Mouse (Mus musculus): ENCODE results near the gene Art5. TPM values are rescaled to one million over a fixed set of nuclear protein-coding genes. Genes with fewer than 3 reads are reported as not detected.
"Not testable (repeated sequence)": the region's sequence is repeated elsewhere in the genome, so short reads cannot be mapped to it uniquely, and the experiment has no call there.

The Art5 gene
- polyA plus RNA-seq, 1 experiment from 2014 or later = 3.1 TPM

DNA sequence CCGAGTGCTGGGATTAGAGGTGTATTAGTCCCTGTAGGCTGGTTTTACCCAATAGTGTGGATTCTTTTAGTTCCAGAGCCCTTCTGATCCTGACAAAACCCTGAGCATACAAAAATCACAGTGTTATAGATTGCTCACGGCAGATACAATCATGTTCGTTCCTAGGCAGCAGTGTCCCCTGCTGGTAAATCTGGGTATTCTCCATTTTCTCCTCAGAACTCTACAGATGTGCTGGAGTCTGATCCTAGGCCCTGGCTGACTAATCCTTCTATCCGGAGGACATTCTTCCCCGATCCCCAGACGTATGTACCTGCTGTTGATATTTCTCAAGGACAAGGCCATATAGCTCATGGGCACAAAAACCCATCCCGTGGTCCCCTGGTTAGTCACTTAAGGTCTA, 30.8 kb downstream of the Art5 start:
- no peak for ATAC-seq (ENCODE audit: insufficient number of reproducible peaks, low FRiP score, low TSS enrichment, low read depth)
- H3K27me3 ChIP-seq = no peaks in the 10 kb centered on the region
- no peak overlapping the region for H3K4me3 ChIP-seq
- peaks cover 87% of the 10 kb centered on the region for H3K36me3 ChIP-seq
- no peak overlapping the region for H3K27ac ChIP-seq
- no peak overlapping the region for H3K4me2 ChIP-seq
- no peaks in the 10 kb centered on the region for H3K9me3 ChIP-seq
- 78% methylated on average over 7 of the region's 7 CpGs for WGBS
- H3K9ac ChIP-seq = no peak overlapping the region
- H3K4me1 ChIP-seq = no peaks in the 10 kb centered on the region

DNA sequence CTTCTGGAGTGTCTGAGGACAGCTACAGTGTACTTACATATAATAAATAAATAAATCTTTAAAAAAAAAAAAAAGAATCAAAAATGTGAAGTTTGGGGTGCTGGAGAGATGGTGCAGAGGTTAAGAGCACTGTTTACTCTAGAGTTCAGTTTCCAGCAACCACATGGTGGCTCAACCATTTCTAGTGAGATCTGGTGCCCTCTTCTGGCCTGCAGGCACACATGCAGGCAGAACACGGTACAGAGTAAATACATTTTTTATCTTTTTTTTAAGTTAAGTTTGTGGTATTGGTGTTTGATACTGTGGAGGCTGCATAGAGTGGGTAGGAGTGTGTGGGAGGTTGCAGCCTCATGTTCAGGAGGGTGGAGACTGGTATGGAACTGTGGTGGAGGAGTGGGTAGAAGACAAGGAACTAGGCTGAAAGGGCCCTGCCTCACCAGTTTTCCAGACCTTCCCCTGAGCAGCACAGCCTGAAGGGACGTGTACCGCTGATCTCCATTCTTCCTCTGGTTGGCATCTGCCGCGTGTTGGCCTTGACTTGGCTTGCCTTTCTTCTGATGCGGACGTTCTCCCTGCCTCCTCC, 32.5 kb downstream of the Art5 start:
- Histone ChIP-seq H3K9me3 (no peaks in the 10 kb centered on the region), H3K4me3 (no peak overlapping the region), H3K36me3 (peaks cover 85% of the 10 kb centered on the region), H3K9ac (no peak overlapping the region), H3K4me2 (no peak overlapping the region), H3K4me1 (no peaks in the 10 kb centered on the region), H3K27me3 (no peaks in the 10 kb centered on the region), H3K27ac (no peak overlapping the region)
- WGBS = 78% methylated on average over 7 of the region's 7 CpGs
- ATAC-seq (ENCODE audit: insufficient number of reproducible peaks, low FRiP score, low TSS enrichment, low read depth) = no peak

DNA sequence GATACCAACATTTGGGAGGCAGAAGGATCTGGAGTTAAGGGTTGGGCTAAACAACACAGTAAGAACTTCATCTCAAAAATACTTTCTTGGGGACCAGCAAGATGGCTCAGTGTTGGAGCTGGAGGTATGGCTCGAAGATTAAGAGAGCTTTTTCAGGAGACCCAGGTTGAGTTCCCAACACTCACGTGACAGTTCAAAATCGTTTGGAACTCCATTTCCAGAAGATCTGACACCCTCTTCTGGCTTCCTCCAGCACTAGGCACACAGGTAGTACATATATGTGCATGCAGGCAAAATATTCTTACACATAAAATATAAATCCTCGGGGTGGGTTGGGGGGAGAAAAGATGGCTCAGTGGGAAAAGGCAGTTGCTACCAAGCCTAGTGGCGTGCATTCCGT, 42.9 kb downstream of the Art5 start:
- Histone ChIP-seq H3K4me2 (peak overlapping the region; percentile 56), H3K36me3 (peaks cover 16% of the 10 kb centered on the region), H3K4me3 (peak overlapping the region; percentile 69), H3K27ac (peak overlapping the region; percentile 90; the same call in 1 of the 2 replicates), H3K4me1 (peaks cover 17% of the 10 kb centered on the region), H3K9ac (peak overlapping the region; percentile 51; the same call in 1 of the 2 replicates), H3K9me3 (no peaks in the 10 kb centered on the region), H3K27me3 (no peaks in the 10 kb centered on the region)
- 66% methylated on average over 6 of the region's 6 CpGs for WGBS
- ATAC-seq (ENCODE audit: insufficient number of reproducible peaks, low FRiP score, low TSS enrichment, low read depth) = no peak

DNA sequence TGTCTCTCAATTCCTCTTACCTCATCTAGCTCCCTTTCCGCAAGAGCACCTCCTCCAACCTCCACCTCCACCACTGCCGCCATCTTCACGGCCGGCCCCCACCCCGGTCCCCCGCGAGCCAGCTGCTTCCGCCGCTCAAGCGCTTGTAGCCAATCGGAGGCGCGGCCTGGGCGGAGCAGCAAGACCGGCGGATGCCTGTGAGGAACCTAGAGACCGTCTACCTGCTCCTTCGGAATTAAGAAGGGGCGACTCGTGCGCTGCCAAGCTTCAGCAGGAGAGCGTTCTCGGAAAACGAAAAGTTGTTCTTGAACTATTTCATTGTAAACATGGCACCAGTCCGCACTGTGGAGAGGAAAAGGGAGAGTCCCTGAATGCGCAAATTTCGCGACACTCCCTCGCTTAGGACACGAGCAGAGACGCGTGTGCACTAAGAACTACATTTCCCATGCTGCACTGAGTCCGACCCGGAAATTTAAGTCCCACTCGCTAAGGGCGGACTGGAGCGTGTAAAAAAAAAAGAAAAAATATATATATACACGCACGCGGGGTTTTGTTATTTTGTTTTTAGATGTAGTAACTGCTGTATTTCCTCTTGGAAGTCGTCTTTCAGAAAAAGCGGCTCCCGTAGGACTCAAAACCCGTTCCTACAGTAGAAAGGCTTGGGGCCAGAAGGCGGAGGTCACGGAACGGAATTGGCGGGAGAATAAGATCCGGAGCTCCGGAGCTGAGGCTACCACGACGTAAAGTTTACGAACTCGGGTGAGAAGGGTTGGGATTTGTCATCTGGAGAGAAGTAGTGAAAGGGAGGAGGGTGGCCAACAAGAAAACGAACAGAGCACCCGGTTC, 44.0 kb downstream of the Art5 start, which contains the start of the genes Rnf121, Xndc1 and Xntrpc:
Rnf121 (minus strand) TSS at position 424 of the 846 bp plus-strand sequence.
Xndc1 (plus strand) TSS at position 466 of the 846 bp plus-strand sequence.
Xntrpc (plus strand) TSS at position 668 of the 846 bp plus-strand sequence.
- H3K27ac ChIP-seq = peak within 1 kb of the TSS; percentile 90
- H3K9ac ChIP-seq = peak within 1 kb of the TSS; percentile 72
- H3K36me3 ChIP-seq = 0 out of 2 replicates have a peak, but pooled peaks cover 9% of the 10 kb centered on the region
- WGBS = under 1% methylated on average over 56 of the region's 56 CpGs
- peaks cover 17% of the 10 kb centered on the region for H3K4me1 ChIP-seq
- H3K4me3 ChIP-seq = peak within 1 kb of the TSS; percentile 69
- ATAC-seq (ENCODE audit: insufficient number of reproducible peaks, low FRiP score, low TSS enrichment, low read depth) = peak; percentile 98
- H3K4me2 ChIP-seq = peak within 1 kb of the TSS; percentile 56
- no peaks in the 10 kb centered on the region for H3K27me3 ChIP-seq
- no peaks in the 10 kb centered on the region for H3K9me3 ChIP-seq

DNA sequence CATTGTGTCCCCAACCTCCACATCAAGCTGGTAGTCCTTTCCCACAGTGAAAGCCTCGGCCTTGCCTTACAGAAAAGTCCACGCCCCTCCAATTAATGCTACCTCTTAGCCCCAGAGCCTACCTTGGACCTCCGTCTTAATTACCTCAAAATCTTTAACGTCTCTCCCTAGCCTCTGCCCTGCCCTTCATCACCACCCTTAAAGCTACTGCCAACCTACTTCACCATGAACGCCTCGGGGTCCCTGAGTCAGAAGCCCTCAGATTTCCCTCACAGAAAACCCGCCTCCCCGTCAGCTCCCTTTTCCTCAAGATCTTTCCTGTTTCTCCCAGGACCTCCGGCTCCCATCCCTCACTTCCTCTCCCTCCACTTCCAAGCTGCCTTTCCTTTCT, 44.6 kb downstream of the Art5 start:
- Histone ChIP-seq H3K27me3 (no peaks in the 10 kb centered on the region), H3K36me3 (peaks cover 14% of the 10 kb centered on the region; the same call in 1 of the 2 replicates), H3K4me3 (peak overlapping the region; percentile 69), H3K9me3 (no peaks in the 10 kb centered on the region), H3K27ac (peak overlapping the region; percentile 90), H3K4me1 (peaks cover 17% of the 10 kb centered on the region), H3K4me2 (peak overlapping the region; percentile 56), H3K9ac (peak overlapping the region; percentile 72)
- ATAC-seq (ENCODE audit: insufficient number of reproducible peaks, low FRiP score, low TSS enrichment, low read depth) = no peak
- 2% methylated on average over 9 of the region's 9 CpGs for WGBS

DNA sequence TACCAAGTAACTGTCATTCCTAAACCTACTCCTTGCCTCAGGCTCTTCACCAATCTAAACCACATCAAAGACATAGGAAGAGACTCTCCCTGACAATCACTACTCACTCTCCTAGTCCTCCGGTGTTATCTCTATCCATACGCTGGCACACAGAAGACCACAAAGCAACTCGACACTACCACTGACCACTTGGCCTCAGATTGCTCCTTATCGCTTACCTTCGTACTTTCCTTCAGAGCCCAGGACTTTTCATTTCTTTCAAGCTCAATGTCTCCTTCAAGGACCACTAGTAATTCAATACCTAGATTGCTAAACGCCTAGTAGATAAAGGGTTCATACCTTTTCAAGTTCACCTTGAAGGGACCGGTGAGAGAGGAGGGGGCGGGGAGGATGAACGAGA, 45.4 kb downstream of the Art5 start:
- Histone ChIP-seq H3K27me3 (no peaks in the 10 kb centered on the region), H3K4me2 (peak overlapping the region; percentile 56), H3K9me3 (no peaks in the 10 kb centered on the region), H3K4me1 (peaks cover 17% of the 10 kb centered on the region), H3K27ac (no peak overlapping the region), H3K9ac (no peak overlapping the region), H3K4me3 (peak overlapping the region; percentile 69), H3K36me3 (peaks cover 19% of the 10 kb centered on the region; the same call in 1 of the 2 replicates)
- 79% methylated on average over 9 of the region's 9 CpGs for WGBS
- ATAC-seq (ENCODE audit: insufficient number of reproducible peaks, low FRiP score, low TSS enrichment, low read depth) = no peak

DNA sequence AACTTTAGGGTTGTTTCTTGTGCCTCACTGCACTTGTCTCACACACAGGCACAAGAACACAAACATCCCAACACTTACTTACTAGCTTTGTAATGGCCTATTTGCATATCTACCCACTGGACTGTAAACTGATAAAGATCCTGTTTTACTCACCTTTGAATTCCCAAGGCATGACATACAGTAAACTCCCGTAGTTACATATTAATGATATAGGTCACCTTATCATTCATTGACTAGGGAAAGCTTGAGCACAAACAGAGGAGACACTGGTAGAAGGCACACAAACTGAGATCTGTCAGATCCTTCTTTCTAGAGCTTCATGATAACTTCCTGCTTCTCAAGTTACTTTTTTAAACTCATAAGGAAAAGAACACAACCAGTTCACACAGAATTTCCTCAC, 47.1 kb downstream of the Art5 start:
- WGBS = 83% methylated on average over 1 of the region's 1 CpGs
- Histone ChIP-seq H3K27ac (no peak overlapping the region), H3K4me2 (no peak overlapping the region), H3K27me3 (no peaks in the 10 kb centered on the region), H3K9ac (no peak overlapping the region), H3K4me1 (peaks cover 14% of the 10 kb centered on the region), H3K9me3 (no peaks in the 10 kb centered on the region), H3K4me3 (no peak overlapping the region), H3K36me3 (peaks cover 23% of the 10 kb centered on the region; the same call in 1 of the 2 replicates)
- no peak for ATAC-seq (ENCODE audit: insufficient number of reproducible peaks, low FRiP score, low TSS enrichment, low read depth)

DNA sequence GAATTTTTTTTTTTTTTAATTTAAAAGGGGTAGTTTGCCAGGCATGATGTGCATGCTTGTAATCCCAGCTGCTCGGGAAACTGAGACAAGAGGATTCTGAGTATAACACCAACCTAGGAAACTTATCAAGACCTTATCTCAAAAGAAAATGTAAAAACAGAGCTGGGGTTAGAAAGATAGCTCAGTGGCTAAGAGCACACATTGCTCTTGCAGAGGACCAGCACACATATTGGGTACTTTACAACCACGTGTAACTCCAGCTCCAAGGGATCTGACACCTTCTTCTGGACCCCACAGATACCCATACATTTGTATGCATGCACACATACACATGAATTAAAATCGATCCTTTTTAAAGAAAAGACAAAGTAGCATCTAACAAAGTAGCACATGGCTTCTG, 47.9 kb downstream of the Art5 start:
- peaks cover 10% of the 10 kb centered on the region for H3K4me1 ChIP-seq
- 89% methylated on average over 3 of the region's 3 CpGs for WGBS
- no peak overlapping the region for H3K4me3 ChIP-seq
- no peaks in the 10 kb centered on the region for H3K27me3 ChIP-seq
- no peak overlapping the region for H3K27ac ChIP-seq
- peaks cover 26% of the 10 kb centered on the region; the same call in 1 of the 2 replicates for H3K36me3 ChIP-seq
- no peak overlapping the region for H3K9ac ChIP-seq
- no peaks in the 10 kb centered on the region for H3K9me3 ChIP-seq
- ATAC-seq (ENCODE audit: insufficient number of reproducible peaks, low FRiP score, low TSS enrichment, low read depth) = no peak
- no peak overlapping the region for H3K4me2 ChIP-seq

DNA sequence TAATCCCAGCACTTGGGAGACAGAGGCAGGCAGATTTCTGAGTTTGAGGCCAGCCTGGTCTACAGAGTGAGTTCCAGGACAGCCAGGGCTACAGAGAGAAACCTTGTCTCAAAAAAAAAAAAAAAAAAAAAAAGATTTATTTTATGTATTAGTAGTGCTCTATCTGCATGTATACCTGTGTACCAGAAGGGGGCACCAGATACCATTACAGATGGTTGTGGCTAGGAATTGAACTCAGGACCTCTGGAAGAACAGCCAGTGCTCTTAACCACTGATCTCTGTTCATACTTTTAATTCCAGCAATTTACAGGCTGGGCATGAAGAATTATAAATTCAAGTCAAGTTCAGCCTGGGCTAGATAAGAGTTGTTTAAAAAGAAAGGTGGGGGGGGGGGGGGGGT, 60.8 kb downstream of the Art5 start:
- not testable (repeated sequence) for H3K4me2 ChIP-seq; H3K9me3 ChIP-seq; ATAC-seq (ENCODE audit: insufficient number of reproducible peaks, low FRiP score, low TSS enrichment, low read depth); H3K4me3 ChIP-seq; H3K27me3 ChIP-seq; H3K4me1 ChIP-seq; H3K27ac ChIP-seq; H3K9ac ChIP-seq
- peaks cover 16% of the 10 kb centered on the region for H3K36me3 ChIP-seq

Other genes with a start within 250 kb of the Art5 start
- 54.5 and 56.5 TPM in 2 replicates for gene Anapc15, start 245.8 kb downstream of the Art5 start, polyA plus RNA-seq (2015; fragmentation: Nextera tagmentation; extraction: Ambion mirVana)
- gene Folr1, start 238.7 kb downstream of the Art5 start, polyA plus RNA-seq (2015; fragmentation: Nextera tagmentation; extraction: Ambion mirVana) = 0.61 and 0.65 TPM in 2 replicates
- 166 and 174 TPM in 2 replicates for gene Lamtor1, start 203.6 kb downstream of the Art5 start, polyA plus RNA-seq (2015; fragmentation: Nextera tagmentation; extraction: Ambion mirVana)
- 0.23 and 0.25 TPM in 2 replicates for gene Tomt, start 203.1 kb downstream of the Art5 start, polyA plus RNA-seq (2015; fragmentation: Nextera tagmentation; extraction: Ambion mirVana)
- gene Lrrc51, start 175.6 kb downstream of the Art5 start, polyA plus RNA-seq (2015; fragmentation: Nextera tagmentation; extraction: Ambion mirVana) = 8.8 and 11.5 TPM in 2 replicates
- 66.2 and 72.9 TPM in 2 replicates for gene Numa1, start 175.4 kb downstream of the Art5 start, polyA plus RNA-seq (2015; fragmentation: Nextera tagmentation; extraction: Ambion mirVana)
- 1.9 and 2.4 TPM in 2 replicates for gene Il18bp, start 90.8 kb downstream of the Art5 start, polyA plus RNA-seq (2015; fragmentation: Nextera tagmentation; extraction: Ambion mirVana)
- gene Rnf121, start 44.0 kb downstream of the Art5 start, polyA plus RNA-seq (2015; fragmentation: Nextera tagmentation; extraction: Ambion mirVana) = 30.8 and 32.8 TPM in 2 replicates
- 30.6 and 32.3 TPM in 2 replicates for gene Xndc1, start 44.0 kb downstream of the Art5 start, polyA plus RNA-seq (2015; fragmentation: Nextera tagmentation; extraction: Ambion mirVana)
- gene Xntrpc, start 43.8 kb downstream of the Art5 start, polyA plus RNA-seq (2015; fragmentation: Nextera tagmentation; extraction: Ambion mirVana) = 1.5 and 1.6 TPM in 2 replicates
- gene Trpc2, start 26.4 kb downstream of the Art5 start, polyA plus RNA-seq (2015; fragmentation: Nextera tagmentation; extraction: Ambion mirVana) = not detected in 2 replicates
- gene Art1, start 7.7 kb downstream of the Art5 start, polyA plus RNA-seq (2015; fragmentation: Nextera tagmentation; extraction: Ambion mirVana) = 14.9 and 38.9 TPM in 2 replicates
- 0.15 TPM in 1 of 2 replicates, not detected in the other for gene Chrna10, start 7.3 kb upstream of the Art5 start, polyA plus RNA-seq (2015; fragmentation: Nextera tagmentation; extraction: Ambion mirVana)
- gene Nup98, start 100.7 kb upstream of the Art5 start, polyA plus RNA-seq (2015; fragmentation: Nextera tagmentation; extraction: Ambion mirVana) = 29.2 and 30.8 TPM in 2 replicates
- gene Pgap2, start 100.7 kb upstream of the Art5 start, polyA plus RNA-seq (2015; fragmentation: Nextera tagmentation; extraction: Ambion mirVana) = 92.5 and 97.2 TPM in 2 replicates
- 65.2 and 76.2 TPM in 2 replicates for gene Rhog, start 146.6 kb upstream of the Art5 start, polyA plus RNA-seq (2015; fragmentation: Nextera tagmentation; extraction: Ambion mirVana)
- 33.5 and 38.5 TPM in 2 replicates for gene Stim1, start 158.3 kb upstream of the Art5 start, polyA plus RNA-seq (2015; fragmentation: Nextera tagmentation; extraction: Ambion mirVana)

Measured in limb, embryonic 15.5 days (tissue).